Mouse (Mus musculus) frontal cortex, adult 2 months (tissue): ENCODE measurements around the gene Rcc1l. TPM values are rescaled to one million over a fixed set of nuclear protein-coding genes. Genes with fewer than 3 reads are reported as not detected.

Experiments
- DNase-seq, 2 experiments: peaks; one replicate each; pipeline ENCODE4 v3.0.0; 2022; ENCODE audit warnings: low spot score in 1 of 2; ENCODE audit errors: extremely low spot score in 1 of 2
- polyA plus RNA-seq: library from polyadenylated mRNA; depleted of rRNA; stranded (reverse); fragments of >200 nt; gene quantifications from 2 replicates; pipeline ENCODE4 v1.2.3, GENCODE M21; 2012; rRNA removed

Rcc1l gene
- polyA plus RNA-seq, 1 experiment: 17.8 TPM

- DNase-seq: no peak
Measured at GRCm38 (mm10) chr5:134119481-134120120, 57.0 kb downstream of the Rcc1l start.

GRCm38 (mm10) chr5:134118798-134119407 is 57.7 kb downstream of the Rcc1l start:
- DNase-seq: no peak

GRCm38 (mm10) chr5:134115639-134116259 is 60.8 kb downstream of the Rcc1l start:
- DNase-seq: no peak

GRCm38 (mm10) chr5:134114981-134115380 is 61.6 kb downstream of the Rcc1l start:
- no peak for DNase-seq

- no peak for DNase-seq
Measured at GRCm38 (mm10) chr5:134105829-134106228, 70.7 kb downstream of the Rcc1l start.

GRCm38 (mm10) chr5:134102720-134103119 is 73.9 kb downstream of the Rcc1l start:
- DNase-seq: no peak

GRCm38 (mm10) chr5:134101883-134102282 is 74.7 kb downstream of the Rcc1l start:
- no peak for DNase-seq

GRCm38 (mm10) chr5:134101322-134101721 is 75.3 kb downstream of the Rcc1l start:
- DNase-seq: no peak

GRCm38 (mm10) chr5:134100232-134100771 is 76.3 kb downstream of the Rcc1l start:
- no peak for DNase-seq

- DNase-seq: peak; percentile 89 to 97
Measured at GRCm38 (mm10) chr5:134099496-134100211, 76.9 kb downstream of the Rcc1l start, which contains the start of gene Castor2. Castor2 (plus strand) TSS chr5:134099711.

GRCm38 (mm10) chr5:134098976-134099375 is 77.6 kb downstream of the Rcc1l start:
- no peak for DNase-seq

- DNase-seq: no peak
Measured at GRCm38 (mm10) chr5:134098341-134098902, 78.2 kb downstream of the Rcc1l start.

Other genes with a start within 250 kb of the Rcc1l start
- 38.6 and 41.1 TPM in 2 replicates for gene Castor2, start 77.1 kb downstream of the Rcc1l start, polyA plus RNA-seq
- gene Gtf2ird2, start 7.2 kb upstream of the Rcc1l start, polyA plus RNA-seq: 17.2 and 18.8 TPM in 2 replicates
- 6.6 and 8.6 TPM in 2 replicates for gene Ncf1, start 52.9 kb upstream of the Rcc1l start, polyA plus RNA-seq
- 168 and 188 TPM in 2 replicates for gene Gtf2i, start 138.0 kb upstream of the Rcc1l start, polyA plus RNA-seq